Mouse (Mus musculus): ENCODE data around the gene Wipf2. TPM values are rescaled to one million over a fixed set of nuclear protein-coding genes. Genes with fewer than 3 reads are reported as not detected.

Gene Wipf2
- total and polyA plus RNA-seq, 2 experiments from 2014 or later = 3.8 to 9.2 TPM

GRCm38 (mm10) chr11:98939953-98940641 lies 76.7 kb downstream of the Wipf2 start:
- H3K4me1 ChIP-seq (ENCODE audit: insufficient read depth, low read length) = peaks cover 14% of the 10 kb centered on the region; the same call in 1 of the 2 replicates
- H3K27ac ChIP-seq (ENCODE audit: low read depth, low read length) = no peak overlapping the region
- H3K4me3 ChIP-seq (ENCODE audit: low read depth, low read length) = no peak overlapping the region
- no peak for TF ChIP-seq CTCF (IDR thresholded peaks at IDR 0.05)
- H3K4me2 ChIP-seq (ENCODE audit: low read depth, low read length, poor library complexity, severe bottlenecking) = no peak overlapping the region
- H3K27me3 ChIP-seq (ENCODE audit: insufficient read depth, low read length) = 0 out of 2 replicates have a peak, but pooled peaks cover 3% of the 10 kb centered on the region
- H3K9me3 ChIP-seq (ENCODE audit: low read length) = no peaks in the 10 kb centered on the region
- no peak overlapping the region for H3K9ac ChIP-seq (replicated peaks; ENCODE audit: low read length, poor library complexity, severe bottlenecking)
- 56% methylated on average over 11 of the region's 11 CpGs for WGBS
- H3K36me3 ChIP-seq (ENCODE audit: insufficient read depth, low read length) = no peaks in the 10 kb centered on the region
- ATAC-seq (ENCODE audit: low FRiP score) (no peak), DNase-seq (ENCODE audit: low spot score) (no peak)

GRCm38 (mm10) chr11:98940776-98941175 lies 77.3 kb downstream of the Wipf2 start:
- no peak for ATAC-seq (ENCODE audit: low FRiP score)
- 37% methylated on average over 3 of the region's 3 CpGs for WGBS
- Histone ChIP-seq H3K36me3 (ENCODE audit: insufficient read depth, low read length) (no peaks in the 10 kb centered on the region), H3K4me1 (ENCODE audit: insufficient read depth, low read length) (peaks cover 14% of the 10 kb centered on the region; the same call in 1 of the 2 replicates), H3K9ac (replicated peaks; ENCODE audit: low read length, poor library complexity, severe bottlenecking) (peak overlapping the region; percentile 60), H3K27ac (ENCODE audit: low read depth, low read length) (no peak overlapping the region), H3K27me3 (ENCODE audit: insufficient read depth, low read length) (no peaks in the 10 kb centered on the region), H3K9me3 (ENCODE audit: low read length) (no peaks in the 10 kb centered on the region), H3K4me3 (ENCODE audit: low read depth, low read length) (peak overlapping the region; percentile 41; the same call in 1 of the 2 replicates), H3K4me2 (ENCODE audit: low read depth, low read length, poor library complexity, severe bottlenecking) (peak overlapping the region; percentile 66)
- TF ChIP-seq CTCF (IDR thresholded peaks at IDR 0.05) = peak; percentile 18; the same call in 1 of the 2 replicates
- DNase-seq (ENCODE audit: low spot score) = no peak

GRCm38 (mm10) chr11:98941341-98941825 lies 77.9 kb downstream of the Wipf2 start:
- no peaks in the 10 kb centered on the region for H3K36me3 ChIP-seq (ENCODE audit: insufficient read depth, low read length)
- H3K9me3 ChIP-seq (ENCODE audit: low read length) = no peaks in the 10 kb centered on the region
- DNase-seq (ENCODE audit: low spot score) (no peak), ATAC-seq (ENCODE audit: low FRiP score) (no peak)
- H3K27me3 ChIP-seq (ENCODE audit: insufficient read depth, low read length) = no peaks in the 10 kb centered on the region
- H3K4me1 ChIP-seq (ENCODE audit: insufficient read depth, low read length) = peaks cover 12% of the 10 kb centered on the region; the same call in 1 of the 2 replicates
- peak overlapping the region; percentile 44 for H3K27ac ChIP-seq (ENCODE audit: low read depth, low read length)
- peak overlapping the region; percentile 41 for H3K4me3 ChIP-seq (ENCODE audit: low read depth, low read length)
- WGBS = 5% methylated on average over 9 of the region's 12 CpGs
- TF ChIP-seq CTCF (IDR thresholded peaks at IDR 0.05) = no peak
- H3K9ac ChIP-seq (replicated peaks; ENCODE audit: low read length, poor library complexity, severe bottlenecking) = peak overlapping the region; percentile 60
- peak overlapping the region; percentile 66 for H3K4me2 ChIP-seq (ENCODE audit: low read depth, low read length, poor library complexity, severe bottlenecking)

- 2% methylated on average over 15 of the region's 15 CpGs for WGBS
- peaks cover 10% of the 10 kb centered on the region; the same call in 1 of the 2 replicates for H3K4me1 ChIP-seq (ENCODE audit: insufficient read depth, low read length)
- no peaks in the 10 kb centered on the region for H3K9me3 ChIP-seq (ENCODE audit: low read length)
- H3K4me2 ChIP-seq (ENCODE audit: low read depth, low read length, poor library complexity, severe bottlenecking) = peak overlapping the region; percentile 66
- H3K27me3 ChIP-seq (ENCODE audit: insufficient read depth, low read length) = no peaks in the 10 kb centered on the region
- peak overlapping the region; percentile 60 for H3K9ac ChIP-seq (replicated peaks; ENCODE audit: low read length, poor library complexity, severe bottlenecking)
- H3K36me3 ChIP-seq (ENCODE audit: insufficient read depth, low read length) = no peaks in the 10 kb centered on the region
- DNase-seq (ENCODE audit: low spot score) = peak; percentile 89
- ATAC-seq (ENCODE audit: low FRiP score) = peak; percentile 62
- no peak for TF ChIP-seq CTCF (IDR thresholded peaks at IDR 0.05)
- H3K27ac ChIP-seq (ENCODE audit: low read depth, low read length) = peak overlapping the region; percentile 44
- peak overlapping the region; percentile 41 for H3K4me3 ChIP-seq (ENCODE audit: low read depth, low read length)
Observed at GRCm38 (mm10) chr11:98941826-98942550, 78.5 kb downstream of the Wipf2 start.

- no peaks in the 10 kb centered on the region for H3K9me3 ChIP-seq (ENCODE audit: low read length)
- H3K9ac ChIP-seq (replicated peaks; ENCODE audit: low read length, poor library complexity, severe bottlenecking) = peak overlapping the region; percentile 60; the same call in 1 of the 2 replicates
- H3K27me3 ChIP-seq (ENCODE audit: insufficient read depth, low read length) = no peaks in the 10 kb centered on the region
- TF ChIP-seq CTCF (IDR thresholded peaks at IDR 0.05) = no peak
- no peak for DNase-seq (ENCODE audit: low spot score)
- H3K36me3 ChIP-seq (ENCODE audit: insufficient read depth, low read length) = no peaks in the 10 kb centered on the region
- H3K4me2 ChIP-seq (ENCODE audit: low read depth, low read length, poor library complexity, severe bottlenecking) = peak overlapping the region; percentile 66
- H3K4me1 ChIP-seq (ENCODE audit: insufficient read depth, low read length) = peaks cover 10% of the 10 kb centered on the region; the same call in 1 of the 2 replicates
- peak overlapping the region; percentile 44 for H3K27ac ChIP-seq (ENCODE audit: low read depth, low read length)
- no peak for ATAC-seq (ENCODE audit: low FRiP score)
- 49% methylated on average over 3 of the region's 3 CpGs for WGBS
- peak overlapping the region; percentile 41; the same call in 1 of the 2 replicates for H3K4me3 ChIP-seq (ENCODE audit: low read depth, low read length)
Observed at GRCm38 (mm10) chr11:98942555-98942922, 79.1 kb downstream of the Wipf2 start.
